Mouse (Mus musculus) stomach, postnatal 0 days (tissue): ENCODE data around the gene Ehd4.

ENCODE experiments used
- CTCF ChIP-seq: IDR thresholded peaks from 2 replicates; pipeline ENCODE4 v1.5.1; 2016; ENCODE audit warnings: antibody characterized with exemption, low read depth, mild to moderate bottlenecking, moderate library complexity
- EP300 ChIP-seq: optimal IDR thresholded peaks from 2 replicates; pipeline ENCODE3; 2016; ENCODE audit warnings: antibody characterized with exemption

- TF ChIP-seq EP300 (no peak), CTCF (no peak)
These were observed 56.5 kb downstream of the Ehd4 start for GRCm38 (mm10) chr2:120097868-120098267.
